Mouse (Mus musculus) gastrocnemius, postnatal 14 days (tissue): ENCODE measurements at regions not wholly inside any gene's neighbourhood (a gene's known extent, or its start where the extent isn't known, plus 50 kb on each side); places are given as distances from the start of the nearest gene placed in this dataset.
"Not testable (repeated sequence)": the region's sequence is repeated elsewhere in the genome, so short reads cannot be mapped to it uniquely, and the experiment has no call there.

ENCODE experiments used
- DNase-seq: peaks from one replicate; pipeline ENCODE4 v3.0.0; 2021; ENCODE audit warnings: mixed read lengths
- intact Hi-C: fragments of 180-260 bp; cut with DNase I; formaldehyde crosslinking; loops from one replicate; pipeline ENCODE4 v1.15.1; 2025; ENCODE audit warnings: low total_unique reads

- DNase-seq, intact Hi-C loops: not testable (repeated sequence)
Measured at GRCm38 (mm10) chr1:184669173-184669572, 63.2 kb downstream of the Hlx start.

GRCm38 (mm10) chr1:184668428-184668827, 64.0 kb downstream of the Hlx start:
- intact Hi-C loops: no loop called here
- DNase-seq: no peak

GRCm38 (mm10) chr1:184668022-184668421, 64.4 kb downstream of the Hlx start:
- DNase-seq: no peak
- intact Hi-C loops: no loop called here

GRCm38 (mm10) chr1:184665243-184665642, 67.2 kb downstream of the Hlx start:
- intact Hi-C loops: no loop called here
- no peak for DNase-seq

GRCm38 (mm10) chr1:184664098-184664375, 68.4 kb downstream of the Hlx start:
- intact Hi-C loops: no loop called here
- no peak for DNase-seq

GRCm38 (mm10) chr1:184663300-184664097, 68.9 kb downstream of the Hlx start:
- intact Hi-C loops: no loop called here
- DNase-seq: no peak

GRCm38 (mm10) chr1:184650541-184651105, 81.8 kb downstream of the Hlx start:
- no peak for DNase-seq
- intact Hi-C loops: no loop called here

GRCm38 (mm10) chr1:184647920-184648540, 84.4 kb downstream of the Hlx start:
- DNase-seq: no peak
- intact Hi-C loops: no loop called here

- no peak for DNase-seq
- intact Hi-C loops: no loop called here
Measured at GRCm38 (mm10) chr1:184644767-184645598, 87.4 kb downstream of the Hlx start.

GRCm38 (mm10) chr1:184630695-184631475, 101.5 kb downstream of the Hlx start:
- intact Hi-C loops: no loop called here
- no peak for DNase-seq

- no peak for DNase-seq
- intact Hi-C loops: no loop called here
Measured at GRCm38 (mm10) chr1:184629194-184629593, 103.2 kb downstream of the Hlx start.

- DNase-seq: no peak
- intact Hi-C loops: no loop called here
Measured at GRCm38 (mm10) chr1:184628566-184629168, 103.8 kb downstream of the Hlx start.

GRCm38 (mm10) chr1:184622462-184622861, 110.0 kb downstream of the Hlx start:
- intact Hi-C loops: no loop called here
- DNase-seq: no peak

- no peak for DNase-seq
- intact Hi-C loops: no loop called here
Measured at GRCm38 (mm10) chr1:184621950-184622349, 110.5 kb downstream of the Hlx start.

GRCm38 (mm10) chr1:184617853-184618454, 114.5 kb downstream of the Hlx start:
- intact Hi-C loops: no loop called here
- DNase-seq: no peak

- DNase-seq: no peak
- intact Hi-C loops: no loop called here
Measured at GRCm38 (mm10) chr1:184615991-184616390, 116.4 kb downstream of the Hlx start.

- intact Hi-C loops: no loop called here
- no peak for DNase-seq
Measured at GRCm38 (mm10) chr1:184614699-184615415, 117.6 kb downstream of the Hlx start.

- intact Hi-C loops: no loop called here
- no peak for DNase-seq
Measured at GRCm38 (mm10) chr1:184612880-184613279, 119.5 kb downstream of the Hlx start.
